Mouse (Mus musculus) testis, adult 2 months (tissue): Measurements from ENCODE around the gene Lat2.

ENCODE experiments used
- CTCF ChIP-seq: fragments of 200-500 bp; IDR thresholded peaks from 2 replicates; pipeline ENCODE4 v1.5.1; 2012; ENCODE audit warnings: low read depth, mild to moderate bottlenecking, inconsistent platforms, low read length, moderate library complexity; ENCODE audit not compliant: control insufficient read depth, insufficient read depth, insufficient replicate concordance
- POLR2A ChIP-seq: fragments of 200-500 bp; IDR thresholded peaks from 2 replicates; pipeline ENCODE4 v1.6.1; 2012; ENCODE audit warnings: low read depth, mild to moderate bottlenecking, inconsistent platforms, low read length, moderate library complexity; ENCODE audit not compliant: control insufficient read depth

DNA sequence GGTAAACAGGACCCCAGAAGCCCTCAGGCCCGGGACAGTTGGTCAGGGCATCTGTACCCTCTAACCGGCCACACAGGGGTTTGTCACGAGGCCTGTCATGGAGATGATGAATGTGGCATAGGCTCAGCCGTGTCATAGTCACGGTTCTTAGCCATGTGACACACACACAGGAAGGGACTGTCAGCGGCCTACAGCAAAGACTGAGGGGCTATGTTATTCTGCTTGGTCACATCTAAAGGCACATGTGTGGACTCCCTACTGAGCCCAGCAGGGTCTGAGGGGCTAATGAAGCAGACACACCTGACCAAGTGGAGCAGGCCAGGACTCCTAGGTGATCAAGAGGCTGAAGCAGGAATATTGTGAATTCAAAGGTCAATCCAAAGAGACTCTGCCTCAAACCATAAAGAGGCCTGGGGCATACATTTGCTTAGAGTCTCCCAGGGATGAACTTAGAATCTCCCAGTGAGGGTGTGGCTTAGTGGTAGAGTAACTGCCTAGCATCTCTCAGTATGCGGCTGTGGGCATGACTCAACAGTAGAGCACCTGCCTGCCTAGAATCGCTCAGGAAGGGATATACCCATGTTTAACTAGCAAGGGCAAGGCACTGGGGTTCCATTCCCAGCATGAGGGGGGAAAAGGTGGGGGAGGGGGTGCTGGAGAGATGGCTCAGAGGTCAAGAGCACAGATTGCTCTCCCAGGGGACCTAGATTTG lies 2.9 kb downstream of the Lat2 start:
- no peak for TF ChIP-seq CTCF
- TF ChIP-seq POLR2A = no peak
